ENCODE assay signal across 8 mouse cellular contexts in the genomic region with DNA sequence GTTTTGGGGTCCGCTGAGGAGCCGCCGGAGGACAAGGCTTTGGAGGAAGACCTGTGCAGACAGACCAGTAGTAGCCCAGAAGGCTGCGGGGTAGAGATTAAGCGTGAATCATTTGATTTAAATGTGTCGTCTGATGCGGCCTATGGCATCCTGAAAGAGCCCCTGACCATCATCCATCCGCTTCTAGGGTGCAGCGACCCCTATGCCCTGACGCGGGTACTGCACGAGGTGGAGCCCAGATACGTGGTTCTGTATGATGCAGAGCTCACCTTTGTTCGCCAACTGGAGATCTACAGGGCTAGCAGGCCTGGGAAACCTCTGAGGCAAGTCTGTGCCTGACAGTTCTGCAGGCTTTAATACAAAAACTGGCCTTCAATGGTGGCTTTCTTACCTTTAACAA. TPM values are rescaled to one million over a fixed set of nuclear protein-coding genes. Genes with fewer than 3 reads are reported as not detected.
DNase-seq lines count a peak whose midpoint lies in the region.

No protein-coding gene starts in this region.

- peak; percentile 19 to 47 for DNase-seq in heart, postnatal 36 days
- DNase-seq in heart, postnatal 25 days (ENCODE audit: low spot score) = no peak
- peak; percentile 58 for DNase-seq in right cerebral cortex, postnatal 4 days
- no peak for DNase-seq in right cerebral cortex, postnatal 10 days (ENCODE audit: low spot score in 2 of 2)
- DNase-seq in cerebellum, postnatal 36 days = peak; percentile 39 to 40
- DNase-seq in lung, postnatal 36 days = peak; percentile 34
- DNase-seq in c-Kit-positive CD71-positive TER-119-positive erythroid progenitor cells, embryonic 14.5 days (ENCODE audit: low spot score) = no peak
- DNase-seq in adipocyte (ENCODE audit: low spot score) = no peak

- intact Hi-C loops in heart, postnatal 36 days (cut with DNase I) = no loop called here
- intact Hi-C loops in heart, postnatal 25 days (cut with DNase I) = no loop called here

RNA-seq across cellular contexts. Expression of gene Ercc4, which starts 20.9 kb away (rescaled TPM):
- 1 to 10 TPM; 7.9 to 8.8 TPM for total RNA-seq in heart, postnatal 36 days (2021)
- 1 to 10 TPM; 6.7 to 8.6 TPM for total RNA-seq in heart, postnatal 25 days (2021)

Comparison
In these comparisons a context has a peak if more than half of its experiments do, and no peak if none do; other contexts are left out.
1. DNase-seq: peak in heart, postnatal 36 days (2 of 2), right cerebral cortex, postnatal 4 days (single experiment), cerebellum, postnatal 36 days (2 of 2) and lung, postnatal 36 days (single experiment); none in heart, postnatal 25 days (single experiment), right cerebral cortex, postnatal 10 days (0 of 2), c-Kit-positive CD71-positive TER-119-positive erythroid progenitor cells, embryonic 14.5 days (single experiment) and adipocyte (single experiment).